Mouse (Mus musculus) mouse trophoblast stem cell (cell line): ENCODE data around the gene Ankrd33b.

Experiments used
- in situ Hi-C, 2 experiments: fragments of 300-500 bp; cut with MseI, MboI; formaldehyde crosslinking; loops; 2 replicates in 1 of 2; 3 replicates in 1 of 2; pipeline ENCODE4 v1.15.1; 2025

Gene Ankrd33b

DNA sequence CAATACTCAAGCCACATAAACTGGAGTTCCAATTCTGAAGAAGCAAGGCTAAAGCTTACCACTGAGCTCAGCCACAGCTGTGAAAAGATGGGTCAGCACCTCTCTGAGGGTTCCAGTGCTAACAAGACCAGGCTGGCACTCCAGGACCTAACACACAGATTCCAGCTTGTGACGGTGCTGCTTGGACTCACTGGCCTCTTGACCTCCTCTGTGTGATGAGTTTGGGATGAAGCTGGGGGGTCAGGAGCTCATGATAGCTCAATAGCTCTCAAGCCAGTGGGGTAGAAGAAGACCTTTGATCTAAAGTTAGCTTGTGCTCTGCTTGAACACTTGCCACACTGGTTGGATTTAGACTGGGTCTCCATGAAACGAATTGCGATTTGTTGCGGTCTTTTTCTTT lies 60.8 kb downstream of the Ankrd33b start:
- in situ Hi-C loops: loop anchor here in 1 of 2 experiments (25.0 kb wide), 1 partner anchor 281 kb away; no protein-coding TSS in a partner anchor

DNA sequence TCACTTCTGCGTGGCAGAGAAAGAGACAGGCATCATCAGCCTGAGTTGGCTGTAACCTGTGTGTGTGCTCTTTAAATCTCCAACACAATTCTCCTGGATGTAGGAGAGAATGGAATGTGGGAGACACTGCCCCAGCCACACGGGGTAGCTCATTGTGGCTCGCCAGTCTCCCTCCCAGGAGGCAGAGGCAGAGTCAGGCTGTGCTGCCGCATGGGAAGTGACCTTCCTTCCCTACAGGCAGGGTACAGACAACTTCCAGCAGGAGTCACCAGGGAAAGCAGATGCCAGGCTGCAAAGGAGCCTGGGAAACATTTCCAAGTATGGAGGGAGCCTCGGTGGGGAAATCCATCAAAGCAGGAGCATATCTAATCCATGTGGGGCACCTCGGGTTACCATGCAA lies 62.3 kb downstream of the Ankrd33b start:
- in situ Hi-C loops: loop anchor here in 1 of 2 experiments (25.0 kb wide), 1 partner anchor 282 kb away; no protein-coding TSS in a partner anchor

- in situ Hi-C loops: loop anchor here in 1 of 2 experiments (25.0 kb wide), 1 partner anchor 283 kb away; no protein-coding TSS in a partner anchor
These were observed 63.2 kb downstream of the Ankrd33b start for GRCm38 (mm10) chr15:31304302-31304701.

DNA sequence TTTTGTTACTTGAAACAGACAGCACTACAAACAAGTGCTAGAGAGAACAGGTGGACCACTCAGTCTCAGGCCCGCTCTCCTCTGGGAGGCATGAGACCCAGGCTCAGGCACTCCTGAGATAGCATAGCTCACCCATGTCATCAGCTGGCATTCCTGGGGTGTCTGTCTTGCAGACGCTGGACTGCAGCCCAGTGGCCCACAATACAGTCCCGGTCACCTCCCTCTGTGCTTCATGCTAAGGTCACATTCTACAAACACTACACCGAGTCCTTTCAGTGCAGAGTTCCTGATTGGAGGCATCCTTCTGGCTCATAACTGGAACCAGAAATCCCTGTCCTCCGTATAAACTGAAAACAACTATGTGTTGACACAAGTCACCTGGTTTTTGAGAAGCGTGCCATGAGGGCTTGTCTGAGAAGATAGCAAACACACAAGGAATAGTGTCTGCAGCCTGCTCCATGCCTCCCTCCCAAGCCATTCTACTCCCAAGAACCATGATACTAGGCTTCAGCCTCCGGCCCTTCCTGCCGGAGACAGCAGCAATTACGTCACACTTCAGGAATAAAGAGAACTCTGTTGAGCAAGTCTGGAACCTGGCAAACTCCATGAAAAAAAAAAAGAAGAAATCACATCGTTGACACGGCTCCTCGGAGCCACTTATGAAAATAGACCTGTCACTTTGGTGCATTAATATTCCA lies 65.1 kb downstream of the Ankrd33b start:
- in situ Hi-C loops: loop anchor here in 1 of 2 experiments (25.0 kb wide), 1 partner anchor 285 kb away; no protein-coding TSS in a partner anchor

DNA sequence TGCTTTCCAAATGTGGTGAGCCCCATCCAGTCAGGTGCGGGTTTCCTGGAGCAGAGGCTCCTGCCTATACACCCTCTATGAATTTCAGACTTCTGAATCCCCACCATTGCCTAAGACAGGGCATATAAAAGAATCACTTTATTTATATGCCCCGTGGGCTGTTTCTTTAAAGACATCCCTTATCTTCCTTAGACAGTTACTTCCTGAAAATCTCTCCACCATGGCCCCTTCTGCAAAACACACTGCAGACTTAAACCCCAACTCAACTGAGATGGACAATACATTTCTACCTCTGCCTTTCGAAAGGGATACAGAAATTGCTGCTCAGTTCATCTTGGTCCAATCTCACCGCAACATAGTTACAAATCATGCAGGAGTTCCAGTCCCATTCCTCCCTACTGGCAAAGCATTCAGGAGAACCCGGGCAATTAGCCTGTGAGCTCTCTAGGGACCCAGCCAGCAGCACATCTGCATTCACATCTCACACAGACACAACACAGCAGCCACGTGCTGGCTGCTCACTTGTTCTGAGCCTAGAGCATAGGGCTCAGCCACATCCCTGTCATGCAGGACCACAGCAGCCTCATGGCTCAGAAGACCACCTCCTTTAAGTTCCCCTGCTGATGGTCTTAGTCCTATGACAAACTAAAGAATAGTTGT lies 68.1 kb downstream of the Ankrd33b start:
- in situ Hi-C loops: no loop called here

- in situ Hi-C loops: no loop called here
These were observed 69.8 kb downstream of the Ankrd33b start for GRCm38 (mm10) chr15:31297777-31298137.

GRCm38 (mm10) chr15:31296882-31297776 lies 70.4 kb downstream of the Ankrd33b start:
- in situ Hi-C loops: no loop called here

DNA sequence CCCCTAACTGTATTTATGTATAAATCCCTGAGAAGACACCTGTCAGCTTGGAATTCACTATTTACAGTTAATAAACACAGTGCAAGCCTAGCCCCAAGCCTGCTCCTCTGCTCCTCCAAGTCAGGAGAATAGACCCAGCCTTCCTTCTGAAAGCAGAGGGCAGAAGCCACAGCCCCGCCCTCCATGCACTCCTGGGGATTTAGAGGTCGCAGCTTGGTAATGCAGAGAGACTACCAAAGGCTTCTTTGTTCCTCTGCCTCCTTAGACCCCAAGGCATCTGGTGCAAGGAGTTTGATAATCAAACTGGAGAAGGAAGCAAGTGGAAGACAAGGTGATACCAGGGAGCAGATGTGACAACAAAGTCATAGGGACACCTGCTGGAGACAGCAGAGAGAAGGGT lies 73.2 kb downstream of the Ankrd33b start:
- in situ Hi-C loops: no loop called here

GRCm38 (mm10) chr15:31292627-31293026 lies 74.9 kb downstream of the Ankrd33b start:
- in situ Hi-C loops: no loop called here

DNA sequence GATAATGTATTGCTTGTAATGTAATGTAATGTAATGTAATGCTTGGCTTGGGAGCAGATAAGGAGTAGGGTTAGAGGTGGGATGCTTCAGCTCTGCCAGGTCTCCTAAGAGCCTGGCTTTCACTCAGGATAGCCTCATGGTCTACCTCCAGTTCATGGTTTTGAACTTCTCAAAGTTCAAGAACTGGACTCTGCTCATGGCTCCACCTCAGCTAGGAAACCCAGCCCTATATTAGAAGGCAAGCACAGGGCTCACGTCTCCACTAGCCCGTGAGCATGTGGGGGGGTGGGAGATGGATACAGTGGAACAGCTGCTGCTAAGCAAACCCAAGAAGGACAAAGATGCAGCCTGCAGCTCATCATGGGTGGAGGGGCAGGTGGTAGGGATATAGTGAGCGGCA lies 81.8 kb downstream of the Ankrd33b start:
- in situ Hi-C loops: no loop called here

DNA sequence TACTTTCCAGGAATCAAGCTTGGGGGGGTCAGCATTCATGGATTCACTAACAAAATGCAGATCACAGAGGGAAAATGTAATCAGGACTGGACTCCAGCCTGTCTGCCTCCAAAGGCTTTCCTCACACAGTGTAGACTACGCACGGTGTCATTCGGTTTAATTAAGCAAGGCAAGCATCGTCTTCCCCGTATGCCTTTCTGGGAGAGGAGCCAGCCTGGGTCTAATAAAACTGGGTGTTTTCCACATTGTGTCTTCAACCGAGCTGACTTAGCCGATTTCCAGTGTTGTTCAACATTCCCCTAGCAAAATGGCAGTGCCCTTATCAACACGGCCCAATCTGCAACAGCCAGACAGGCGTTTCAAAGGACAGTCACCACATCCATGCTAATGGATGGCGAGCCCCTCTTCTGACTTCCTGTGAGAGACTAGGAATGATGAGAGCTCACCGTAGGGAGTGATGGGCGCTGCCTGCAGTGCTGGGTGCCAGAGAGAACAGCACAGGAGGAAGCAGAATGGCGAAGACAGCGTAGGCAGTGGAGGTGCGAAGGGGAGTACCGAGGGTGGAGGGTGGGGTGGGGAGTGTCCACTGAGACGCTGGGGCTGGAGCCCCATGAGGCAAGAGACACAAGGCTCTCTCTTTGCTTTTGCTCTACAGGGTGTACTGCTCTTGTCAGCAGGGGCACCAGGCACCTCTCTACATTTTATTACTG lies 82.4 kb downstream of the Ankrd33b start:
- in situ Hi-C loops: no loop called here

- in situ Hi-C loops: no loop called here
These were observed 83.4 kb downstream of the Ankrd33b start for GRCm38 (mm10) chr15:31284142-31284541.

DNA sequence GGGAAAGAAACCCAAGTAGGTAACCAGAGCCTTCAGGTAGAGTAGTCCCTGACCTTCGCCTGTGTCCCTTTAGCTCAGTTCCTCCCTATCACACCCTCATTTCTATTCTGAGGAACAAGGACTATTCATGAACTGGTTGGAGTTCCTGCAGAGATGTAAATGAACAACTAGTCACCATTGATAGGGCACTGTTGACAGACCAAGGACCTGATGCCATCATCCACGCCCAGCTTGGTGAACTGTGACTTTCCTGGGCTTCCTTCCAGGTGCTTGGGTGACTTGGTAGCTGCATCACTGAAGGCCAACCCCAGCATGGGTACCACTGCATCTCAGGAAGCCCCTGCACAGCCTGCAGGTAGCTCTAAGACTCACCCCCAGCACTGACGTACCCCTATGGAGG lies 85.2 kb downstream of the Ankrd33b start:
- in situ Hi-C loops: no loop called here

GRCm38 (mm10) chr15:31281830-31282229 lies 85.7 kb downstream of the Ankrd33b start:
- in situ Hi-C loops: no loop called here

DNA sequence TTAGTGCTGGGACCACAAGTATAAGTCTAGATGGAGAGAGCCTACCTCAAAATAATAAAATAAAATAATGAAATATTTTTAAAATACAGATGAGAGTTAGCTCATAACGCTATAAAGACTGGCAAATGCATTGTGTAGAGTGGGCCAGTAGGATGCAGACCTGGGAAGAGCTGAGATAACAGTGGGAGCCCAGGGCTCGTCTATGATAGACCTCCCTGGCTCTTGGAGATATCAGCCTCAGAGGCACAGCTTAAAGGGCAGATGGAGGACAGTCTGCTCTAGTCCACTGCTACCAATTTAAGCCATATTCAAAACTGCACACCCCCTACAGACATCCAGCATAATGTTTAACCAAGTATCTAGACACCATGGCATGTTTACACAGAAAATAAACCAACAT lies 86.8 kb downstream of the Ankrd33b start:
- in situ Hi-C loops: no loop called here

DNA sequence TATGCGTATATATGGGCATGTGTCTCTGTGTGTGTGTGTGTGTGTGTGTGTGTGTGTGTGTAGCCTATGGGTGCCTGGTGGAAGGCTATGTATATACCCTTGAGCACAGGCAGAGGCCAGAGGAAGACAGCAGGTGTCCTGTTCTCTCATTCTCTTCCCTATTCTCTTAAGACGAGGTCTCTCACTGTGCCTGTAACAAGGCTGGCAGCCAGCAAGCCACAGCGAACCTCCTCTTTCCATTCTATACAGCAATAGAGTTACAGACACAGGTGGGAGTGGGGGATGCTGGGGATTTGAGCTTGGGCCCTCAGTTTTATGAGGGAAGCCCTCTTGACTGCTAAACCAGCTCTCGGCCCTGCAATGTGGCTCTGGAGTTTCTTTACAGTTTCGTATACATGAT lies 87.5 kb downstream of the Ankrd33b start:
- in situ Hi-C loops: no loop called here

DNA sequence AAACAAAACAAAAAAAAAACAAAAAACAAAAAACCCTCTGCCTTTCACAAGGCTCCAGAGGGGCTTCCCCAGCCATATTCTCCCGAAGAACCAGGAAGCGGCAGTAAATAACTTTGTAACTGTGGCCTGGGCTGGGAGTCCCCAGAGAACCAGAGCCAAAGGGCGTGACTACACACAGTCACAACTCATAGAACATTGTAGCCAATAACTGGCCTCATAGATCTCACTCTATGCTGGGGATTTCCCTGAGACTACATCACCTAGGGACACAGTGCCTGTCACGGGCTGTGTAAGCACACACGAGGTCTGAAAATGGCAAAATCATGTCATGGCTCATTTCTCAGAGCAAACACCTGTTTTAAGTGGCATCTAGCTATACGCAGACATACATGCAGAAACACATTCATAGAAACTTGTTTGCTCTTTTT lies 87.9 kb downstream of the Ankrd33b start:
- in situ Hi-C loops: no loop called here

GRCm38 (mm10) chr15:31279120-31279519 lies 88.4 kb downstream of the Ankrd33b start:
- in situ Hi-C loops: no loop called here

GRCm38 (mm10) chr15:31278090-31278489 lies 89.4 kb downstream of the Ankrd33b start:
- in situ Hi-C loops: no loop called here

DNA sequence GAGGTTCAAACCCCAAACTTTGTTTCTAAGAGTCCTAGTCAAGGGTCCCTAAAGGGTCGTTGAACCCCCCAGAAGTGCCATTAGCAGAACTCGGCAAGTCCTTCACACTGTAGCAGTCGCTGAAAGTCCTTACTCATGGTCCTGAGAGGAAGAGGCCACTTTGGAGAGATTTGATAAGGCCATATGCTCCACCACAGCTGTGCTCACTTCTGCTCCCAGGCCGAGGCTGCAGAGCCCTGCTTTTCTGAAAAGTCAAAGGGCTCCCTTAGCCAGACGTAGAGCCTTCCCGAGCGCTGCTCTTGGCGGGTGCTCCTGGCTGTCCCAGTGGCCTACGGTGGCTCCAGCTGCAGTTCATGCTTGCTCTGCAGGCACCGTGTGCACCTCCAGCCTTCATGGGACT lies 94.0 kb downstream of the Ankrd33b start:
- in situ Hi-C loops: no loop called here

DNA sequence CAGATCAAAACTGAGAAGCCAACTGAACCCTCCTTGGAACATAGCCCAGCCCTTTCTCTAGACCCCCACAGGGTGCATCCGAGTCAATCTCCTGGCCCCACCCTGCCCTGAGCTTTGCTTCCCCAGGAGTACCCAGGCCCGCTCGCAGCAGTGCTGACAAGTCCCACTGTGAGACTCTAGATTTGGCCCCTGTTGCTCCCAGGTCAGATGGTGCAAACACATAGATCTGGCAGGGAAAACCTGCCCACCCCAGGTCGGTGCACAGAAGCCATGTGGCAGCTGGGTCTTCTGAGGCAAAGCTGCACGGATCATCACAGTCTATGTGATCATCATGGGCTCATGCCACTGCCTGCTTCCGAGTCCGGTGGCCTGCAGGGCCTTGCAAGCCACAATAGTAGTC lies 94.8 kb downstream of the Ankrd33b start:
- in situ Hi-C loops: no loop called here
